Mouse (Mus musculus) forebrain, embryonic 12.5 days (tissue): Measurements from ENCODE around the gene Sec16a. TPM values are rescaled to one million over a fixed set of nuclear protein-coding genes. Genes with fewer than 3 reads are reported as not detected.

Experiments
- ATAC-seq: fragments of 200-750 bp; cut with Nextera tagmentation; 2 replicates; pipeline ENCODE4 v1.8.0; 2017; ENCODE audit warnings: moderate TSS enrichment; ENCODE audit not compliant: low FRiP score
- H3K27ac ChIP-seq: fragments of 300-500 bp; sonication (generic); 2 replicates; pipeline ENCODE4 v1.5.1; 2016; ENCODE audit warnings: mild to moderate bottlenecking
- H3K27me3 ChIP-seq: fragments of 300-500 bp; sonication (generic); 2 replicates; pipeline ENCODE4 v1.6.1; 2016; ENCODE audit warnings: mild to moderate bottlenecking
- H3K36me3 ChIP-seq: fragments of 300-500 bp; sonication (generic); replicated peaks from 2 replicates; pipeline ENCODE4 v1.6.1; 2016; ENCODE audit warnings: mild to moderate bottlenecking
- H3K4me1 ChIP-seq: fragments of 300-500 bp; sonication (generic); 2 replicates; pipeline ENCODE4 v1.6.1; 2016
- H3K4me2 ChIP-seq: fragments of 300-500 bp; sonication (generic); 2 replicates; pipeline ENCODE4 v1.6.1; 2016; ENCODE audit warnings: mild to moderate bottlenecking, moderate library complexity
- H3K4me3 ChIP-seq: fragments of 300-500 bp; sonication (generic); replicated peaks from 2 replicates; pipeline ENCODE4 v1.5.1; 2016; ENCODE audit warnings: mild to moderate bottlenecking
- H3K9ac ChIP-seq: fragments of 300-500 bp; sonication (generic); 2 replicates; pipeline ENCODE4 v1.6.1; 2016; ENCODE audit warnings: mild to moderate bottlenecking
- H3K9me3 ChIP-seq: fragments of 300-500 bp; sonication (generic); 2 replicates; pipeline ENCODE4 v1.6.1; 2016
- WGBS: fragments of 180-500 bp; shearing (Covaris S2); methylation state at CpG from one replicate; pipeline ENCODE4 v1.1.7; 2016; 5-methylcytosine and 5-hydroxymethylcytosine counted together
- microRNA-seq: library from miRNA; unstranded; fragments of <30 nt; microRNA quantifications from one replicate; pipeline ENCODE4, GENCODE M21; 2017
- polyA plus RNA-seq: library from polyadenylated mRNA; unstranded; fragments of >200 nt; fragmentation: Nextera tagmentation; extraction: Ambion mirVana; gene quantifications from 2 replicates; pipeline ENCODE4 v1.2.1, GENCODE M21; 2016

Gene Sec16a
- polyA plus RNA-seq, 1 experiment from 2014 or later, result 30.0 TPM

DNA sequence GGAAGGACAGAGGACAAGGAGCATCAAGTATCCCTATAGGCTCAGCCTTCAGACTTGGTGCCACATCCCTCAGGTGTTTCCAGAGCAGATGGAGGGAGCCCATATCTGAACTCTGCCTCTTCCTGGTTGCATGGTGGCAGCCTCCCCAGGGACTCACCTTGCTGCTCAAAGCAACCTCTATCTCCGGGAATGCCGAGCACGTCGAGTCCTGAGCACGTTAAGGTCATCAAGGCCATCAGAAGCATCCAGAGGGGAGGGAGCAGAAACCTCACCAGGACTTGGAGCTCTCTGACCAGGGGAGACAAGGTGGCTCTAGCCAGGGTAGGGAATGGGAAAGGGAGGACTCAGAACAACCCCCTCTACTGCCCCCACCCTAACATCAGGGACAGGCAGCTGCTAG lies 81.5 kb downstream of the Sec16a start:
- WGBS, result 94% methylated on average over 5 of the region's 5 CpGs
- Histone ChIP-seq H3K27me3 (no peaks in the 10 kb centered on the region), H3K4me1 (no peaks in the 10 kb centered on the region), H3K4me2 (no peak overlapping the region), H3K4me3 (no peak overlapping the region), H3K27ac (no peak overlapping the region), H3K9me3 (no peaks in the 10 kb centered on the region), H3K36me3 (peaks cover 61% of the 10 kb centered on the region), H3K9ac (no peak overlapping the region)
- ATAC-seq, result no peak

DNA sequence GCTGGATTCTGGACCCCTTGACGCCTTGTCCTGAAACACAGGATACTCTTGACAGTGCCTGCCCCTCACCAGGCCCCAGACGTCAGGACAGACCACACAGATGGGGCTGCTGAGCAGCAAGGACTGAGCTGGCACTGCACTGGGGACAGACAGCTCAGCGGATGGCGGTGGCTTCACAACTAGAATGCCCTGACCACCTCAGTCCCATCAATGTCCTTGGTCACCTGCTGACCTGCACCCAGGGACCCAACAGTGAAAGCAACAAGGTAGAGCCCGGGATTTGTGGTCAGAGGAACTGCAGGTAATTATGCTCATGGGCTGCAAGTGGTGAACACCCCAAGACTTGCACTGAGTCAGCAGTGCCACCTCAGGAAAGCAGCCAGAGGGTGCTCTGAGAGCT lies 82.0 kb downstream of the Sec16a start:
- no peaks in the 10 kb centered on the region for H3K9me3 ChIP-seq
- 76% methylated on average over 5 of the region's 5 CpGs for WGBS
- no peak overlapping the region for H3K9ac ChIP-seq
- H3K4me2 ChIP-seq, result no peak overlapping the region
- no peaks in the 10 kb centered on the region for H3K4me1 ChIP-seq
- H3K27me3 ChIP-seq, result no peaks in the 10 kb centered on the region
- peaks cover 56% of the 10 kb centered on the region for H3K36me3 ChIP-seq
- H3K4me3 ChIP-seq, result no peak overlapping the region
- ATAC-seq, result no peak
- no peak overlapping the region for H3K27ac ChIP-seq

DNA sequence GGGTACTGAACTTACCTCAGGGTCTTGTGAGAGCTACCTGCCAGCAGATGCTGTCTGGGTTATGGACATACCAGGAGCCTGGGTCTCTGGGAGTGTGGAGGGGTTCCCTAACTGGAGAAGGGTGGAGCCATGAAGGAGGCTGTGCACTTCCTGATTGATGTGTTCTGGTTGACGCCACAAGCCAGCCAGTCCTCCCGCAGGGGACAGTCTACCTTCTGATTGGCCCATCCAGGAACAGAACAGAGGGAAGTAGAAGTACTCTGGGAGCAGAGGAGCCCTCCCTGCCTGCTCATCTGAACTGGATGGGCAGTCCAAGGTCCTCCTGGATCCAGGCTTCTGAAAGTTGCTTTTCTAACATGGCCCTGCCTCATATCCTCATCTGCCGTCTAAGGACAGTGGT lies 84.2 kb downstream of the Sec16a start, which contains the start of gene Card9:
Gene Card9, minus strand, starts transcription at position 147 of the 400 bp plus-strand sequence.
- ATAC-seq, result no peak
- Histone ChIP-seq H3K4me1 (no peaks in the 10 kb centered on the region), H3K27me3 (no peaks in the 10 kb centered on the region), H3K4me3 (no peak within 1 kb of the TSS), H3K36me3 (peaks cover 33% of the 10 kb centered on the region), H3K4me2 (no peak within 1 kb of the TSS), H3K9me3 (no peaks in the 10 kb centered on the region), H3K27ac (no peak within 1 kb of the TSS), H3K9ac (no peak within 1 kb of the TSS)
- 46% methylated on average over 3 of the region's 3 CpGs for WGBS

DNA sequence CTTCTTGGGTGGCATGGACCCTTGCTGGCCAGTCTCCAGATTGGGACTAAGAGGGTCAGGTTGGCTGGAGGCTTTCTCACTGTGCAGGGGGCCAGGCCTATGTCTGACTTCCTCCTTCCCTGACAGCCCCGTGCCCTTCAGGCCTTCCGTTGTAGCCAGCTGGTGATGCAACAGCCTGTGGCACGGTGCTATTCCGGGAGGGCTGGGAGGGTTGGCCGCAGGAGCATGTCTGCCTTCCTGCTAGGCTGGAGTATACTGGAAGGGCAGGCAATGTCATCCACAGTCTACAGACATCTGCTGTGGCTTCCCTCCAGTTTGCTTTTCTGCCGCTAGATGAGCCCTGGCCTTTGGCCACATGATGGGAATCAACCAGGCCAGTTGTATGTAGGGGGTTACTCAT lies 85.0 kb downstream of the Sec16a start:
- Histone ChIP-seq H3K36me3 (peaks cover 26% of the 10 kb centered on the region), H3K9me3 (no peaks in the 10 kb centered on the region), H3K4me1 (no peaks in the 10 kb centered on the region), H3K27ac (no peak overlapping the region), H3K4me3 (no peak overlapping the region), H3K9ac (no peak overlapping the region), H3K27me3 (no peaks in the 10 kb centered on the region), H3K4me2 (no peak overlapping the region)
- WGBS, result 93% methylated on average over 6 of the region's 6 CpGs
- ATAC-seq, result no peak

Small RNA genes within 50 kb of the gene (microRNA-seq; reads per million reads assigned to microRNA genes)
- 3.2 reads per million, percentile 8 among the genes with 10 or more reads in this experiment for gene Mir6996

Other genes starting within 250 kb of the Sec16a start
- gene Lhx3, start 236.9 kb downstream of the Sec16a start, polyA plus RNA-seq, result 0.15 TPM in 1 of 2 replicates, not detected in the other
- gene Qsox2, start 207.7 kb downstream of the Sec16a start, polyA plus RNA-seq, result 20.0 and 21.4 TPM in 2 replicates
- gene Ccdc187, start 150.7 kb downstream of the Sec16a start, polyA plus RNA-seq, result 0.34 and 0.45 TPM in 2 replicates
- 102 and 108 TPM in 2 replicates for gene Gpsm1, start 129.7 kb downstream of the Sec16a start, polyA plus RNA-seq
- 34.5 and 36.3 TPM in 2 replicates for gene Dnlz, start 93.1 kb downstream of the Sec16a start, polyA plus RNA-seq
- 1.3 TPM in 2 replicates for gene Card9, start 84.3 kb downstream of the Sec16a start, polyA plus RNA-seq
- 34.3 and 38.9 TPM in 2 replicates for gene Snapc4, start 64.6 kb downstream of the Sec16a start, polyA plus RNA-seq
- gene Entr1, start 55.9 kb downstream of the Sec16a start, polyA plus RNA-seq, result 167 and 173 TPM in 2 replicates
- gene Pmpca, start 55.9 kb downstream of the Sec16a start, polyA plus RNA-seq, result 120 and 123 TPM in 2 replicates
- gene Inpp5e, start 36.0 kb downstream of the Sec16a start, polyA plus RNA-seq, result 29.2 and 30.6 TPM in 2 replicates
- 49.5 and 61.8 TPM in 2 replicates for gene Notch1, start 71.4 kb upstream of the Sec16a start, polyA plus RNA-seq
- gene Egfl7, start 134.8 kb upstream of the Sec16a start, polyA plus RNA-seq, result 47.9 and 54.9 TPM in 2 replicates
- gene Gm20532, start 141.4 kb upstream of the Sec16a start, polyA plus RNA-seq, result not detected in 2 replicates
- 5.4 and 6.7 TPM in 2 replicates for gene Agpat2, start 159.2 kb upstream of the Sec16a start, polyA plus RNA-seq
- 67.1 and 67.2 TPM in 2 replicates for gene Fam69b, start 183.2 kb upstream of the Sec16a start, polyA plus RNA-seq
- not detected in 2 replicates for gene Lcn4, start 226.1 kb upstream of the Sec16a start, polyA plus RNA-seq